Mouse (Mus musculus) kidney, postnatal 0 days (tissue): ENCODE measurements around the gene Ucp1. TPM values are rescaled to one million over a fixed set of nuclear protein-coding genes. Genes with fewer than 3 reads are reported as not detected.

Source experiments
- ATAC-seq: fragments of 200-750 bp; cut with Nextera tagmentation; replicated peaks from 2 replicates; pipeline ENCODE4 v1.8.0; 2017; ENCODE audit warnings: low read depth, moderate number of reproducible peaks, moderate TSS enrichment, moderate library complexity; ENCODE audit not compliant: low FRiP score
- DNase-seq: peaks from one replicate; pipeline ENCODE4 v3.0.0-alpha.2; 2016; ENCODE audit warnings: low spot score
- H3K27ac ChIP-seq: fragments of 300-500 bp; sonication (generic); 2 replicates; pipeline ENCODE4 v1.5.1; 2014; ENCODE audit warnings: mild to moderate bottlenecking
- H3K27me3 ChIP-seq: fragments of 300-500 bp; sonication (generic); 2 replicates; pipeline ENCODE4 v1.6.1; 2014; ENCODE audit warnings: low read length, mixed read lengths; ENCODE audit not compliant: insufficient read depth
- H3K36me3 ChIP-seq: fragments of 300-500 bp; sonication (generic); 2 replicates; pipeline ENCODE4 v1.6.1; 2014; ENCODE audit warnings: low read length, mixed read lengths; ENCODE audit not compliant: insufficient read depth
- H3K4me1 ChIP-seq: fragments of 300-500 bp; sonication (generic); replicated peaks from 2 replicates; pipeline ENCODE4 v1.6.1; 2014; ENCODE audit warnings: antibody characterized with exemption, low read length, mixed read lengths; ENCODE audit not compliant: insufficient read depth
- H3K4me2 ChIP-seq: fragments of 300-500 bp; sonication (generic); 2 replicates; pipeline ENCODE4 v1.6.1; 2014; ENCODE audit warnings: mild to moderate bottlenecking, low read length, moderate library complexity, mixed read lengths
- H3K4me3 ChIP-seq: fragments of 300-500 bp; sonication (generic); replicated peaks from 2 replicates; pipeline ENCODE4 v1.5.1; 2014; ENCODE audit warnings: low read depth, low read length
- H3K9ac ChIP-seq: fragments of 300-500 bp; sonication (generic); 2 replicates; pipeline ENCODE4 v1.6.1; 2014; ENCODE audit warnings: low read depth, low read length
- H3K9me3 ChIP-seq: fragments of 300-500 bp; sonication (generic); replicated peaks from 2 replicates; pipeline ENCODE4 v1.6.1; 2016; ENCODE audit warnings: low read length, inconsistent platforms, mixed read lengths
- CTCF ChIP-seq: IDR thresholded peaks from 2 replicates; pipeline ENCODE4 v1.5.1; 2016; ENCODE audit warnings: antibody characterized with exemption, low read depth, mild to moderate bottlenecking, moderate library complexity
- WGBS: fragments of 180-500 bp; shearing (Covaris S2); extraction: QIAGEN DNeasy Blood & Tissue Kit; methylation state at CpG from one replicate; pipeline ENCODE4 v1.1.7; 2014; 5-methylcytosine and 5-hydroxymethylcytosine counted together
- polyA plus RNA-seq: library from polyadenylated mRNA; unstranded; fragments of >200 nt; fragmentation: Nextera tagmentation; extraction: Ambion mirVana; gene quantifications from 2 replicates; pipeline ENCODE4 v1.2.1, GENCODE M21; 2015

The Ucp1 gene
- polyA plus RNA-seq, 1 experiment from 2014 or later = 0.07 TPM

- Histone ChIP-seq H3K27ac (no peak overlapping the region), H3K27me3 (no peaks in the 10 kb centered on the region), H3K4me3 (no peak overlapping the region), H3K4me2 (no peak overlapping the region), H3K36me3 (no peaks in the 10 kb centered on the region), H3K9ac (no peak overlapping the region), H3K9me3 (no peaks in the 10 kb centered on the region), H3K4me1 (no peaks in the 10 kb centered on the region)
- DNase-seq (peak; percentile 81), ATAC-seq (peak; percentile 81; the same call in 1 of the 2 replicates)
- TF ChIP-seq CTCF = peak; percentile 94
- 70% methylated on average over 16 of the region's 16 CpGs for WGBS
Measured at GRCm38 (mm10) chr8:83260418-83261215, 29.5 kb upstream of the Ucp1 start.

GRCm38 (mm10) chr8:83271172-83271571, 19.0 kb upstream of the Ucp1 start:
- Histone ChIP-seq H3K36me3 (no peaks in the 10 kb centered on the region), H3K4me3 (no peak overlapping the region), H3K9ac (no peak overlapping the region), H3K4me2 (no peak overlapping the region), H3K9me3 (no peaks in the 10 kb centered on the region), H3K27me3 (no peaks in the 10 kb centered on the region), H3K27ac (no peak overlapping the region), H3K4me1 (no peaks in the 10 kb centered on the region)
- WGBS = 94% methylated on average over 14 of the region's 14 CpGs
- DNase-seq (no peak), ATAC-seq (no peak)
- TF ChIP-seq CTCF = no peak

GRCm38 (mm10) chr8:83272464-83272863, 17.7 kb upstream of the Ucp1 start:
- no peak overlapping the region for H3K4me2 ChIP-seq
- H3K4me1 ChIP-seq = no peaks in the 10 kb centered on the region
- ATAC-seq = no peak
- H3K4me3 ChIP-seq = no peak overlapping the region
- H3K9ac ChIP-seq = no peak overlapping the region
- no peak for TF ChIP-seq CTCF
- no peaks in the 10 kb centered on the region for H3K9me3 ChIP-seq
- no peak overlapping the region for H3K27ac ChIP-seq
- no peaks in the 10 kb centered on the region for H3K36me3 ChIP-seq
- DNase-seq = peak; percentile 18
- 76% methylated on average over 10 of the region's 10 CpGs for WGBS
- no peaks in the 10 kb centered on the region for H3K27me3 ChIP-seq

GRCm38 (mm10) chr8:83274470-83274869, 15.7 kb upstream of the Ucp1 start:
- ATAC-seq = peak; percentile 43
- Histone ChIP-seq H3K9ac (no peak overlapping the region), H3K4me2 (no peak overlapping the region), H3K4me1 (no peaks in the 10 kb centered on the region), H3K4me3 (no peak overlapping the region), H3K9me3 (no peaks in the 10 kb centered on the region), H3K27me3 (no peaks in the 10 kb centered on the region), H3K27ac (no peak overlapping the region), H3K36me3 (no peaks in the 10 kb centered on the region)
- 33% methylated on average over 11 of the region's 11 CpGs for WGBS
- TF ChIP-seq CTCF = no peak
- DNase-seq = no peak

GRCm38 (mm10) chr8:83278431-83278830, 11.7 kb upstream of the Ucp1 start:
- Histone ChIP-seq H3K4me2 (no peak overlapping the region), H3K36me3 (no peaks in the 10 kb centered on the region), H3K4me1 (no peaks in the 10 kb centered on the region), H3K4me3 (no peak overlapping the region), H3K9me3 (no peaks in the 10 kb centered on the region), H3K27me3 (no peaks in the 10 kb centered on the region), H3K27ac (no peak overlapping the region), H3K9ac (no peak overlapping the region)
- 87% methylated on average over 6 of the region's 6 CpGs for WGBS
- ATAC-seq = no peak
- no peak for TF ChIP-seq CTCF
- no peak for DNase-seq

- 74% methylated on average over 8 of the region's 8 CpGs for WGBS
- no peak for ATAC-seq
Measured at GRCm38 (mm10) chr8:83285391-83285790, 4.8 kb upstream of the Ucp1 start.

More at GRCm38 (mm10) chr8:83285391-83285790, 4.8 kb upstream of the Ucp1 start:
- no peaks in the 10 kb centered on the region for H3K36me3 ChIP-seq
- no peak overlapping the region for H3K9ac ChIP-seq
- no peak overlapping the region for H3K4me2 ChIP-seq
- TF ChIP-seq CTCF = no peak
- DNase-seq = no peak
- H3K4me3 ChIP-seq = no peak overlapping the region
- H3K4me1 ChIP-seq = no peaks in the 10 kb centered on the region
- peaks cover 5% of the 10 kb centered on the region; the same call in 1 of the 2 replicates for H3K27me3 ChIP-seq
- no peaks in the 10 kb centered on the region for H3K9me3 ChIP-seq
- H3K27ac ChIP-seq = no peak overlapping the region
